Mouse (Mus musculus) frontal cortex, postnatal 14 days (tissue): ENCODE data around the gene Tgfb1.
A peak's percentile ranks its signal among the peaks of the same experiment; 100 is the strongest.
"Not testable (repeated sequence)": the region's sequence is repeated elsewhere in the genome, so short reads cannot be mapped to it uniquely, and the experiment has no call there.

ENCODE experiments used
- DNase-seq, 2 experiments: peaks; one replicate each; pipeline ENCODE4 v3.0.0; 2022; ENCODE audit warnings: low spot score in 2 of 2

The Tgfb1 gene

GRCm38 (mm10) chr7:25705801-25706251 lies 19.0 kb downstream of the Tgfb1 start:
- no peak for DNase-seq

GRCm38 (mm10) chr7:25706578-25707170 lies 19.9 kb downstream of the Tgfb1 start:
- DNase-seq: no peak

- no peak for DNase-seq
These were observed 20.9 kb downstream of the Tgfb1 start for GRCm38 (mm10) chr7:25707581-25708292.

- DNase-seq: no peak
These were observed 23.2 kb downstream of the Tgfb1 start for GRCm38 (mm10) chr7:25709961-25710360.

- DNase-seq: no peak
These were observed 23.8 kb downstream of the Tgfb1 start for GRCm38 (mm10) chr7:25710519-25711130.

GRCm38 (mm10) chr7:25711165-25711564 lies 24.4 kb downstream of the Tgfb1 start:
- no peak for DNase-seq

- DNase-seq: no peak
These were observed 25.0 kb downstream of the Tgfb1 start for GRCm38 (mm10) chr7:25711731-25712197.

GRCm38 (mm10) chr7:25712801-25713200 lies 26.0 kb downstream of the Tgfb1 start:
- no peak for DNase-seq

GRCm38 (mm10) chr7:25714581-25714980 lies 27.8 kb downstream of the Tgfb1 start:
- no peak for DNase-seq

- DNase-seq: no peak
These were observed 29.0 kb downstream of the Tgfb1 start for GRCm38 (mm10) chr7:25715731-25716271.

- no peak for DNase-seq
These were observed 30.7 kb downstream of the Tgfb1 start for GRCm38 (mm10) chr7:25717478-25717877.

GRCm38 (mm10) chr7:25718788-25719417 lies 32.1 kb downstream of the Tgfb1 start, which contains the start of gene Ccdc97:
Ccdc97 (minus strand) TSS chr7:25719088.
- DNase-seq: peak; percentile 92 to 93

GRCm38 (mm10) chr7:25719761-25720610 lies 33.2 kb downstream of the Tgfb1 start:
- peak in 1 of 2 experiments; percentile 73 for DNase-seq

GRCm38 (mm10) chr7:25720760-25721159 lies 34.0 kb downstream of the Tgfb1 start:
- no peak for DNase-seq

- DNase-seq: not testable (repeated sequence)
These were observed 35.0 kb downstream of the Tgfb1 start for GRCm38 (mm10) chr7:25721776-25722175.

- no peak for DNase-seq
These were observed 39.1 kb downstream of the Tgfb1 start for GRCm38 (mm10) chr7:25725886-25726285.

GRCm38 (mm10) chr7:25727800-25728199 lies 41.0 kb downstream of the Tgfb1 start:
- no peak for DNase-seq

GRCm38 (mm10) chr7:25729396-25729795 lies 42.6 kb downstream of the Tgfb1 start:
- DNase-seq: no peak

- no peak for DNase-seq
These were observed 43.1 kb downstream of the Tgfb1 start for GRCm38 (mm10) chr7:25729862-25730261.

GRCm38 (mm10) chr7:25731294-25732055 lies 44.7 kb downstream of the Tgfb1 start:
- DNase-seq: no peak
